Mouse (Mus musculus) lung, postnatal 36 days (tissue): Measurements from ENCODE around the gene Tmem218.

Source experiments
- DNase-seq: peaks from one replicate; pipeline ENCODE4 v3.0.0; 2022; ENCODE audit warnings: mixed read lengths

Gene Tmem218

GRCm38 (mm10) chr9:37207929-37208411, at the start of gene Tmem218:
Gene Tmem218 (plus strand): TSS chr9:37208223.
- peak; percentile 98 for DNase-seq

GRCm38 (mm10) chr9:37160686-37161085, 47.3 kb upstream of the Tmem218 start:
- DNase-seq = no peak

- DNase-seq = no peak
Observed at GRCm38 (mm10) chr9:37166899-37167298, 41.1 kb upstream of the Tmem218 start.

- no peak for DNase-seq
Observed at GRCm38 (mm10) chr9:37173376-37173775, 34.6 kb upstream of the Tmem218 start.

GRCm38 (mm10) chr9:37176002-37176401, 32.0 kb upstream of the Tmem218 start:
- no peak for DNase-seq

- DNase-seq = peak; percentile 76
Observed at GRCm38 (mm10) chr9:37177107-37177506, 30.9 kb upstream of the Tmem218 start.

GRCm38 (mm10) chr9:37177551-37177950, 30.5 kb upstream of the Tmem218 start:
- DNase-seq = no peak

GRCm38 (mm10) chr9:37178911-37179310, 29.1 kb upstream of the Tmem218 start:
- DNase-seq = no peak

- no peak for DNase-seq
Observed at GRCm38 (mm10) chr9:37179596-37179995, 28.4 kb upstream of the Tmem218 start.

GRCm38 (mm10) chr9:37181596-37181995, 26.4 kb upstream of the Tmem218 start:
- DNase-seq = no peak

GRCm38 (mm10) chr9:37183176-37183575, 24.8 kb upstream of the Tmem218 start:
- DNase-seq = no peak

GRCm38 (mm10) chr9:37187407-37187806, 20.6 kb upstream of the Tmem218 start:
- no peak for DNase-seq

- DNase-seq = no peak
Observed at GRCm38 (mm10) chr9:37188024-37188423, 20.0 kb upstream of the Tmem218 start.

- no peak for DNase-seq
Observed at GRCm38 (mm10) chr9:37197067-37197466, 11.0 kb upstream of the Tmem218 start.

- DNase-seq = peak; percentile 56
Observed at GRCm38 (mm10) chr9:37200414-37200813, 7.6 kb upstream of the Tmem218 start.

- no peak for DNase-seq
Observed at GRCm38 (mm10) chr9:37203884-37204283, 4.1 kb upstream of the Tmem218 start.

- DNase-seq = no peak
Observed at GRCm38 (mm10) chr9:37213060-37213738, 5.2 kb downstream of the Tmem218 start.

- DNase-seq = no peak
Observed at GRCm38 (mm10) chr9:37214327-37215060, 6.5 kb downstream of the Tmem218 start.

GRCm38 (mm10) chr9:37220755-37221154, 12.7 kb downstream of the Tmem218 start:
- no peak for DNase-seq

- no peak for DNase-seq
Observed at GRCm38 (mm10) chr9:37225581-37225980, 17.6 kb downstream of the Tmem218 start.

- DNase-seq = peak; percentile 77
Observed at GRCm38 (mm10) chr9:37229880-37230325, 21.9 kb downstream of the Tmem218 start.

- peak; percentile 17 for DNase-seq
Observed at GRCm38 (mm10) chr9:37230486-37231195, 22.6 kb downstream of the Tmem218 start.
